Mouse (Mus musculus) neural tube, embryonic 13.5 days (tissue): ENCODE measurements at regions not wholly inside any gene's neighbourhood (a gene's known extent, or its start where the extent isn't known, plus 50 kb on each side); places are given as distances from the start of the nearest gene placed in this dataset.

ENCODE experiments used
- ATAC-seq: fragments of 200-750 bp; cut with Nextera tagmentation; 2 replicates; pipeline ENCODE4 v1.8.0; 2017; ENCODE audit warnings: low read depth, mild to moderate bottlenecking, moderate TSS enrichment, moderate library complexity
- H3K27ac ChIP-seq: fragments of 300-500 bp; sonication (generic); replicated peaks from 2 replicates; pipeline ENCODE4 v1.5.1; 2015; ENCODE audit warnings: moderate library complexity, mild to moderate bottlenecking, inconsistent platforms
- H3K27me3 ChIP-seq: fragments of 300-500 bp; sonication (generic); 2 replicates; pipeline ENCODE4 v1.6.1; 2015; ENCODE audit warnings: mild to moderate bottlenecking, inconsistent platforms
- H3K36me3 ChIP-seq: fragments of 300-500 bp; sonication (generic); 2 replicates; pipeline ENCODE4 v1.6.1; 2015; ENCODE audit warnings: mild to moderate bottlenecking, inconsistent platforms
- H3K4me1 ChIP-seq: fragments of 300-500 bp; sonication (generic); replicated peaks from 2 replicates; pipeline ENCODE4 v1.6.1; 2015; ENCODE audit warnings: inconsistent platforms
- H3K4me2 ChIP-seq: fragments of 300-500 bp; sonication (generic); 2 replicates; pipeline ENCODE4 v1.6.1; 2015; ENCODE audit warnings: inconsistent platforms, mild to moderate bottlenecking, moderate library complexity
- H3K4me3 ChIP-seq: fragments of 300-500 bp; sonication (generic); 2 replicates; pipeline ENCODE4 v1.5.1; 2015; ENCODE audit warnings: mild to moderate bottlenecking, inconsistent platforms
- H3K9ac ChIP-seq: fragments of 300-500 bp; sonication (generic); 2 replicates; pipeline ENCODE4 v1.6.1; 2015; ENCODE audit warnings: moderate library complexity, mild to moderate bottlenecking, inconsistent platforms
- H3K9me3 ChIP-seq: fragments of 300-500 bp; sonication (generic); 2 replicates; pipeline ENCODE4 v1.6.1; 2016; ENCODE audit warnings: inconsistent platforms
- WGBS: fragments of 180-500 bp; shearing (Covaris S2); methylation state at CpG from one replicate; pipeline ENCODE4 v1.1.7; 2015; 5-methylcytosine and 5-hydroxymethylcytosine counted together

DNA sequence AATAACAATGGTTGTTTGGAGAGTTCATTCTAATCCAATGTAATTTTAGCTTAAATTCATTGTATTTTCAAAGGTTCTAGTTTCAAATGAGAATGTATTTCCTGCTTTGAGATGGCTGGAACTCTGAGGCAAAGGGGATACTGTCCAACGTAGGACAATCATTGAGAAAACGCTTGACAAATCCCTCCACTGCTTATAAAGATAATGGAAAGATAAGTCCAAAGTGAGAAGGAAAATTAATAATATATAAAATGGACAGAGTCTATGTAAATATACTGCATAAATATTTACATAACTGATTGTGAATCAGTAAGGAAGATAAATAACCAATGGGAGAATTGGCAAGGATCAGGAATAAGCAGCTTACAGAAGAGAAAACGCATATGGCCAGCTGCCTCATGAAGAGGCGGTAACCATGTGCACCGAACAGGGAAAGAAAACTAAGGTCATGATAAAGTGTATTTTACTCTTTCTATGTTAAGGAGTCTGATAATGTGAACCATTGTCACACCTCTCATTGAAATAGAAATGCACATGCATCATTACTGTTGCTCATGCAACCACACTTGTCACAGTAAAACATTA lies 55.3 kb upstream of the Fam19a1 start:
- Histone ChIP-seq H3K27ac (no peak overlapping the region), H3K9me3 (no peaks in the 10 kb centered on the region), H3K27me3 (no peaks in the 10 kb centered on the region), H3K9ac (no peak overlapping the region), H3K4me3 (no peak overlapping the region), H3K4me1 (no peaks in the 10 kb centered on the region), H3K4me2 (no peak overlapping the region), H3K36me3 (no peaks in the 10 kb centered on the region)
- no peak for ATAC-seq
- 96% methylated on average over 5 of the region's 5 CpGs for WGBS

DNA sequence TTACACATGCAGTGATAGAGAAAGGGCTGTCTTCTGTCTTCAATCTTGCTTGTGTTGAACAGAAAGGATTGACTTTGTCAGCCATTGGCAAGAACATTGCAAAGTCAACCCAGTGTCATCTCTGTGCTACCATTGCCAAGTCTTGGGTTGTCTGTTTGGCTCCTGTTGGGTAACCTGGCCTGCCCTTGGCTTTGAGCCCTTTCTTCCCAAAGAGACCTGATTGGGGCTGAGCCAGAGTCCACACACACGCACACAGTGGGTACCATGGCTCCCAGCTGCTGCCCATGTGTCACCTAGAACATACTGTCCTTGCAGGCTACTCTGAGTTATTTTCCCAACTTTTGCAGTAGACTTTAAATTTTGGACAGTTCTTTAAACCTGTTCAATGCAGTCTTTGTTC lies 51.0 kb upstream of the Fam19a1 start:
- H3K4me2 ChIP-seq = no peak overlapping the region
- no peak for ATAC-seq
- no peak overlapping the region for H3K4me3 ChIP-seq
- no peaks in the 10 kb centered on the region for H3K9me3 ChIP-seq
- no peak overlapping the region for H3K9ac ChIP-seq
- no peaks in the 10 kb centered on the region for H3K36me3 ChIP-seq
- no peaks in the 10 kb centered on the region for H3K27me3 ChIP-seq
- WGBS = 88% methylated on average over 1 of the region's 1 CpGs
- no peaks in the 10 kb centered on the region for H3K4me1 ChIP-seq
- no peak overlapping the region for H3K27ac ChIP-seq
